Mouse (Mus musculus) heart, embryonic 11.5 days (tissue): ENCODE results near the gene Urb1. TPM values are rescaled to one million over a fixed set of nuclear protein-coding genes. Genes with fewer than 3 reads are reported as not detected.

Experiments used
- ATAC-seq: fragments of 200-750 bp; cut with Nextera tagmentation; replicated peaks from 2 replicates; pipeline ENCODE4 v1.8.0; 2017; ENCODE audit warnings: moderate library complexity; ENCODE audit not compliant: insufficient number of reproducible peaks, low FRiP score, low TSS enrichment
- H3K27ac ChIP-seq: fragments of 300-500 bp; sonication (generic); 2 replicates; pipeline ENCODE4 v1.5.1; 2014; ENCODE audit warnings: mild to moderate bottlenecking, low read depth, low read length
- H3K27me3 ChIP-seq: fragments of 300-500 bp; sonication (generic); 2 replicates; pipeline ENCODE4 v1.6.1; 2014; ENCODE audit warnings: mild to moderate bottlenecking, low read length, mixed read lengths; ENCODE audit not compliant: control insufficient read depth, insufficient read depth
- H3K36me3 ChIP-seq: fragments of 300-500 bp; sonication (generic); 2 replicates; pipeline ENCODE4 v1.6.1; 2014; ENCODE audit warnings: mild to moderate bottlenecking, low read length, moderate library complexity, mixed read lengths; ENCODE audit not compliant: control insufficient read depth, insufficient read depth
- H3K4me1 ChIP-seq: fragments of 300-500 bp; sonication (generic); 2 replicates; pipeline ENCODE4 v1.6.1; 2014; ENCODE audit warnings: low read length; ENCODE audit not compliant: control insufficient read depth, insufficient read depth
- H3K4me2 ChIP-seq: fragments of 300-500 bp; sonication (generic); 2 replicates; pipeline ENCODE4 v1.6.1; 2014; ENCODE audit warnings: mild to moderate bottlenecking, moderate library complexity
- H3K4me3 ChIP-seq: fragments of 300-500 bp; sonication (generic); 2 replicates; pipeline ENCODE4 v1.5.1; 2014; ENCODE audit warnings: low read depth, low read length
- H3K9ac ChIP-seq: fragments of 300-500 bp; sonication (generic); 2 replicates; pipeline ENCODE4 v1.6.1; 2014; ENCODE audit warnings: mild to moderate bottlenecking, low read depth, low read length, moderate library complexity
- H3K9me3 ChIP-seq: fragments of 300-500 bp; sonication (generic); replicated peaks from 2 replicates; pipeline ENCODE4 v1.6.1; 2016; ENCODE audit warnings: low read length; ENCODE audit not compliant: control insufficient read depth
- WGBS: fragments of 180-500 bp; shearing (Covaris S2); extraction: QIAGEN DNeasy Blood & Tissue Kit; methylation state at CpG from one replicate; pipeline ENCODE4 v1.1.7; 2014; ENCODE audit not compliant: insufficient replicate concordance; 5-methylcytosine and 5-hydroxymethylcytosine counted together
- polyA plus RNA-seq: library from polyadenylated mRNA; unstranded; fragments of >200 nt; fragmentation: Nextera tagmentation; extraction: Ambion mirVana; gene quantifications from 2 replicates; pipeline ENCODE4 v1.2.1, GENCODE M21; 2014

Urb1 gene
- polyA plus RNA-seq, 1 experiment from 2014 or later = 9.9 TPM

DNA sequence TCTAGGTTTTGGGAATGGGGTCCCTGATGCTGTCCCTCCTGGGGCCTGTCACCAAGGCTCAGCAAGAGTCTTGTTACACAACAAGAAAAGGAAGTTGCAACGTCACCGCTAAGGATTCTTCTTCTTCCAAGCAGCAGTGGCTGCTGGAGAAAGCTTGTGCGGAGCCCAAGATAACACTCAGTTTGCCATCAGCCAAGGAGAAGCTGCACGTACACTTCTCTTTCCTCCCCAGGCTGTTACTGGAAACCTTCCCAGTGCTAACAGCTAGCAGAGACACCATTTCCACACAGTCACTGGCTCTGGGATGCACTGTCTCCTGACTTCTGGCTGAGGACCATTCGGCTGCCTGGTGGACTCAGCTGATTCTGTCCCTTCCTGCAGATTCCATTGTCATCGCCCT is 63.1 kb downstream of the Urb1 start:
- Histone ChIP-seq H3K27ac (no peak overlapping the region), H3K4me1 (peaks cover 37% of the 10 kb centered on the region), H3K36me3 (peaks cover 3% of the 10 kb centered on the region; the same call in 1 of the 2 replicates), H3K4me3 (no peak overlapping the region), H3K27me3 (no peaks in the 10 kb centered on the region), H3K9me3 (no peaks in the 10 kb centered on the region), H3K9ac (no peak overlapping the region), H3K4me2 (no peak overlapping the region)
- ATAC-seq = no peak
- WGBS = 62% methylated on average over 6 of the region's 6 CpGs

DNA sequence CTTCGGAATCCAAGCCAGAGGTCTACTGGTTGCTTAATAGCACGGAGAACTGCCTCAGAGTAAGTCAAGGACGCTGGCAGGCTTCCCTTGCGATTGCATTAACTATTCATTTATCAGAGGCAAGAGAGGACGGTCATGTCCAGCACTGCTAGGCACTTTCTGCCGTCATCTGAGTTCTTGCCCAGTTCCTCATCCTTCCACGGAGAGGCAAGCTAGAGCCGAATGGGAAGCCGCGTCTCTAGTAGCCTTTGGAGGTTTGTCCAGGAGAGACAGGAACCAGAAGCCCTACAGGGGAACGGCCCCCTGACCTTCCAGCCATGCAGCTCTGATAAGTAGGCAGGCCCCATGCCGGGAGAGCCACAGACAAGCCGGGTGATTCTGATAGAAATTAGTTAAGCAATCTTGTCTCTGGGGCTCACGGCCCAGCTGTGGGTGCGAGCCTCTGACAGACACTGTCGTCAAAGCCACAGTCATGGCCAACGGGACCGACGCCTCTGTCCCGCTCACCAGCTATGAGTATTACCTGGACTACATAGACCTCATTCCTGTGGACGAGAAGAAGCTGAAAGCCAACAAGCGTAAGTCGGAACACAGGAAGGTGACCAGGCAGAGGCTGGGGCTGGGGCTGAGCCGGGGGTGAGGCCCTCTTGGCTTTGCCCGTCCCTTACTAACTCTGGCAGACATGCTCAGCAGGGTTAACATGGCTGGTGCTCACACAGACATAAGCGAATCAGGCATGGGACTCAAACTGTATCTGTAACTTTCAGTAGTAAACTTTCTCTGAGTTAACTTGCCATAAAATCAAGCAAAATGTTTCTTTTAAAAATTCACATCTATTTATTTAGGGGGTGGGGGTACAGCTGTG is 71.9 kb downstream of the Urb1 start, which contains the start of gene Mrap:
Gene Mrap (plus strand): TSS at position 116 of the 865 bp plus-strand sequence.
- no peaks in the 10 kb centered on the region for H3K27me3 ChIP-seq
- peak within 1 kb of the TSS; percentile 27 for H3K4me3 ChIP-seq
- peak within 1 kb of the TSS; percentile 29 for H3K9ac ChIP-seq
- no peaks in the 10 kb centered on the region for H3K9me3 ChIP-seq
- peaks cover 20% of the 10 kb centered on the region for H3K4me1 ChIP-seq
- H3K36me3 ChIP-seq = no peaks in the 10 kb centered on the region
- H3K27ac ChIP-seq = peak within 1 kb of the TSS; percentile 64
- 35% methylated on average over 26 of the region's 26 CpGs for WGBS
- ATAC-seq = peak; percentile 78
- peak within 1 kb of the TSS; percentile 46 for H3K4me2 ChIP-seq

DNA sequence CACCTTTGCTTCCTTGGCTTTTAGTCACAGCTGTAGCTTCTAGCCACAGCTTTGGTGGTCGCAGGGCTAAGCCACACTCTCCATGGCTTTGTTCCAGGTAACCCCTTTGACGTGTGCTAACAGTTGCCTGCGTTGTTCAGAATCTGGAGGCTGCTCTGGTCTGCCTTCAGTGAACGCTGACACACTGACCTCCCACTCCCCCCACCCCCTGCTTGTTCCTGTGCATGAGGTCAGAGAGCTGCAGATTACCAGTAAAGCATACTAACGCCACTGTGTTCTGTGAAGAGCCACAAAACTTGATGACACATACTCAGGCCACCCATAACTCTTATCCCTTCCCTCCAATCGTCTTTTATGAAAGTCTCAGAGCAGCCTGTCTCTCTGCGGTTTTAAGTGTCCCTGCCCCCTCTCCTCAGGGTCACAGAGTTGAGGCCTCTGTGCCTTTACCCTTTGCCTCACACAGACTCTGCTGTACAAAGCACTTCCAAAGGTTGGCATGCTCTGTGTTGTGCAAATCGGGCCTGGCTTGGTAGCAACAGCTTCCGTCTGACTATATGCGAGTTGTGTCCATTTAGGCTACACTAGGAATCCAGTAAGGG is 73.4 kb downstream of the Urb1 start:
- peaks cover 17% of the 10 kb centered on the region for H3K4me1 ChIP-seq
- 0 out of 2 replicates have a peak overlapping the region, but pooled peaks have one; percentile 10 for H3K9ac ChIP-seq
- H3K27ac ChIP-seq = peak overlapping the region; percentile 10; the same call in 1 of the 2 replicates
- H3K9me3 ChIP-seq = no peaks in the 10 kb centered on the region
- H3K4me2 ChIP-seq = no peak overlapping the region
- ATAC-seq = 0 out of 2 replicates have a peak, but pooled peaks have one; percentile 39
- no peaks in the 10 kb centered on the region for H3K27me3 ChIP-seq
- no peak overlapping the region for H3K4me3 ChIP-seq
- 41% methylated on average over 10 of the region's 10 CpGs for WGBS
- H3K36me3 ChIP-seq = no peaks in the 10 kb centered on the region

DNA sequence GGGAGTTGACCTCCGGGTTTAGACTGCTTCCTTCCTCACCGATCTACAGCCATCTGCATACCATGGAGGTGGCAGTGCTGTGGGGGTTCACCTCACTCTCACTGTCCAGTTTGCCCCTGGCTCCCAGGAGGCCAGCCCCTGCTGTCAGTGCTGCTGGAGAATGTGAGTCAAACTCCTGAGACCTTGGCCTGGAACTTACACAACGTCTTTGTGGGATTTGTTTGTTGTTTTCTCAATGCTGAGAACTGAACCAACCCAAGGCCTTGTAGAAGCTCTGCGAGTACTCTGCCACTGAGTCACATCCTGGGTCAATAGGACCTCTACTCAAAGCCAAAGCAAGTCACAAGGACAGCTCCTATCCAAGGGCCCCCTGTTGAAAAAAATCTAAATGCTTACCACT is 74.6 kb downstream of the Urb1 start:
- Histone ChIP-seq H3K4me3 (no peak overlapping the region), H3K4me1 (peaks cover 15% of the 10 kb centered on the region), H3K9ac (no peak overlapping the region), H3K4me2 (no peak overlapping the region), H3K36me3 (no peaks in the 10 kb centered on the region), H3K9me3 (peaks cover 4% of the 10 kb centered on the region; the same call in 1 of the 2 replicates), H3K27me3 (no peaks in the 10 kb centered on the region), H3K27ac (no peak overlapping the region)
- no peak for ATAC-seq
- 55% methylated on average over 4 of the region's 4 CpGs for WGBS

DNA sequence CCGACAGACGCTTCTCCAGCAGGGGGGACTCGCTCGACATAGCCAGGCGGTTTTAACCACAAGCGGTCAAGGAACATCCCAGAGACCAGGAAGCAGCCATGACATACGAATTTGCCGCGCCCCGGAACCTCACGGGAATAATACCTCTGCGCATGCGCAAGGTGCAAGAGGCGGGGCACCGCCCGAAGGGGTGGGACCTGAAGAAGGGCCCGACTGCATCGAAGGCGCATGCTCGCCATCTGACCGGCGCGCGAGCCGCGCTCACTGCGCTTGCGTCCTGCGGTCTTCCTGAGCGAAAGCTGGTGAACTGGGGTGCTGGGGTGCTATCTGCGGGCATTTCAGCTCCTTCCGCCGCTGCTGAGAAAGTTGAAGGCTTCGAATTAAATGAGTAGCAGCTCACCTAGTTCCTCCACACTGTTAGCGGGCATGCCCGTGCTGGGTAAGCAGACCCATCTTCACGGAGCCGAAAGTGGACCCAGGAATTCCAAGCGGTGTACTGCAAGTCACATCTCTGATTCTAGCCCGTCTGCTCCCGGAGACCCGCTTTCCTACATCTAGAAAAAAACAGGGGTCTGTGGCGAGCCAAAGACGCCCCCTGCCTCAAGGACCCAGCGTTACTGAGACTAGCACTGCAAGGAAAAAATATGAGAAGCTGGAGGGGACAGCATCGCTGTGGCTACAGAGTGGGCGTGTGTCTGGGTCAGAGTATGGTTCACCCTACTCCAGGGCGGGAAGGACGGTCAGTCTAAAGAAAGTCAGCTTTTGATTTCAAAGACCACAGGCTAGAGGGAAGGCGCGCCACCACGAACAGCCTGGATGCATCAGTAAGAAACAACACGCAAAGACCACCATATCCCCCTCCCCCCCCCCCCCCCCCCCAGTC is 82.7 kb downstream of the Urb1 start, which contains the start of gene Mis18a:
Gene Mis18a (minus strand): TSS at position 172 of the 883 bp plus-strand sequence.
- Histone ChIP-seq H3K36me3 (no peaks in the 10 kb centered on the region), H3K9ac (peak within 1 kb of the TSS; percentile 87), H3K4me1 (peaks cover 6% of the 10 kb centered on the region), H3K4me2 (peak within 1 kb of the TSS; percentile 94), H3K9me3 (peaks cover 4% of the 10 kb centered on the region; the same call in 1 of the 2 replicates), H3K27me3 (no peaks in the 10 kb centered on the region), H3K4me3 (peak within 1 kb of the TSS; percentile 96), H3K27ac (peak within 1 kb of the TSS; percentile 50; the same call in 1 of the 2 replicates)
- peak; percentile 95 for ATAC-seq
- WGBS = 2% methylated on average over 53 of the region's 53 CpGs

DNA sequence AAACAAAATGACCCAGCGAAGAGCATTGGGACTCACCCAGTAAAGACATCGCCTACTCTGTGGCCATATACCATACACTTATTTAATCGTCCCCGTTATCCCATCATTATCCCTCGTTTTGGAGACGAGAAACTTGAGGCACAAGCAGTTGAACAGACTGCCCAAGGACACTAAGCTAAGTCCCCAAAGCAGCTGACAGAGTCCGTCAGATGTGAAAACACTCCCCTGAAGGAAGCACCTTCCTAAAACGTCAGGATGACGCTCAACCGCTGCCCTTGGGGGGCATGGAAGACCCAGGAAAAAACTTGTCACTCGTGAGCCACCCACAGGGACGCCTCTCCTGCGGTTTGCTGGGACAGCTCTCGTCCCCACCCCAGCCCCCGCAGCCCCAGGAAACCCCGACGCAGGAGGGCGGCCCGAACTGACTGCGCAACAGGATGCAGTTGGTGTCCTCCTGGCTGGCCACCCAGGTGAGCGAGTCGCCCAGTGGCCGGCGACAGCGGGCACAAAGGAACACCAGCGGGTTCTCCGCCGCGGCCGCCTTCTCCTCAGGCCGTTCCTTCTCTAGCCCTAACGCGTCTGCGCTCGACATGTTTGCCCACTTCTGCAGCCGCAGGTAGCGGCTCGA is 83.5 kb downstream of the Urb1 start:
- WGBS = 5% methylated on average over 37 of the region's 38 CpGs
- no peak overlapping the region for H3K27ac ChIP-seq
- peaks cover 4% of the 10 kb centered on the region; the same call in 1 of the 2 replicates for H3K9me3 ChIP-seq
- peak overlapping the region; percentile 94 for H3K4me2 ChIP-seq
- peak overlapping the region; percentile 87 for H3K9ac ChIP-seq
- no peaks in the 10 kb centered on the region for H3K27me3 ChIP-seq
- H3K4me1 ChIP-seq = peaks cover 6% of the 10 kb centered on the region
- H3K4me3 ChIP-seq = peak overlapping the region; percentile 96
- no peaks in the 10 kb centered on the region for H3K36me3 ChIP-seq
- peak; percentile 43 for ATAC-seq

DNA sequence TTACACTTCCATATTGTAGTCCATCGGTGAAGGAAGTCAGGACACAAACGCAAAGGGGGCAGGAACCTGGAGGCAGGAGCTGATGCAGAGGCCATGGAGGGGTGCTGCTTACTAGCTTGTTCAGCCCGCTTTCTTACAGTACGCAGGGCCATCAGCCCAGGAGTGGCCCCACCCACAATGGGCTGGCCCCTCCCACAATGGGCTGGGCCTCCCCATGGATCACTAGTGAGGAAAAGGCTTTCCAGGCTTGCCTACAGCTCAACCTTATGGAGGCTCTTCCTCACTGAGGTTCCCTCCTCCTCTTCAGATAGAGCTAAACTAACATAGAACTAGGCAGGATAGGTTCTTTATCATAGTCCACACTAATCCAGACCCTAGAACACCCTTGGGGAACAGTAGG is 86.2 kb downstream of the Urb1 start:
- ATAC-seq = no peak
- Histone ChIP-seq H3K9ac (no peak overlapping the region), H3K4me1 (peaks cover 6% of the 10 kb centered on the region), H3K27me3 (no peaks in the 10 kb centered on the region), H3K36me3 (peaks cover 10% of the 10 kb centered on the region), H3K9me3 (no peaks in the 10 kb centered on the region), H3K4me2 (no peak overlapping the region), H3K4me3 (no peak overlapping the region), H3K27ac (no peak overlapping the region)
- 95% methylated on average over 4 of the region's 4 CpGs for WGBS
